15 mouse cellular contexts compared by ENCODE assay signal in genomic region chr1:43006524-43006923, GRCm38 (mm10). TPM values are rescaled to one million over a fixed set of nuclear protein-coding genes. Genes with fewer than 3 reads are reported as not detected.
DNase-seq lines count a peak whose midpoint lies in the region; ATAC-seq lines count a peak whose summit lies in the region.
"Had no signal": no experiment of that assay in that cellular context is flagged by ENCODE, and none has a peak within 500 bp of the region (broad histone marks: within the 10 kb centered on the region; RNA-seq: fewer than 3 reads in every experiment).

No protein-coding gene starts in this region.

- no peak for DNase-seq in heart, adult 8-10 months (ENCODE audit: low spot score)
- no peak for DNase-seq in forebrain, embryonic 14.5 days (ENCODE audit: low spot score)
- no peak for DNase-seq in hindbrain, embryonic 14.5 days (ENCODE audit: low spot score)
- no peak for DNase-seq in cerebellum, postnatal 10 days
- DNase-seq: cerebellum, adult 9-10 months; gastrocnemius, postnatal 14 days; kidney, adult 11 months; right cerebral cortex, postnatal 4 days; thymus, postnatal 25 days had no signal

- no peaks in the 10 kb centered on the region for H3K36me3 ChIP-seq in heart, embryonic 14.5 days (ENCODE audit: control insufficient read depth, insufficient read depth, low read length)
- H3K36me3 ChIP-seq in forebrain, embryonic 14.5 days (ENCODE audit: control insufficient read depth, insufficient read depth, low read length): no peaks in the 10 kb centered on the region
- H3K36me3 ChIP-seq in hindbrain, embryonic 14.5 days (replicated peaks; ENCODE audit: control insufficient read depth, insufficient read depth): no peaks in the 10 kb centered on the region
- H3K36me3 ChIP-seq in midbrain, embryonic 16.5 days (ENCODE audit: control insufficient read depth, insufficient read depth, low read length): no peaks in the 10 kb centered on the region
- H3K36me3 ChIP-seq in intestine, embryonic 16.5 days (ENCODE audit: control insufficient read depth, insufficient read depth, low read length): no peaks in the 10 kb centered on the region

- peak overlapping the region; percentile 65 for H3K4me2 ChIP-seq in heart, embryonic 14.5 days (ENCODE audit: low read length)
- H3K4me2 ChIP-seq in forebrain, embryonic 14.5 days (ENCODE audit: low read length): peak overlapping the region; percentile 45
- peak overlapping the region; percentile 40 for H3K4me2 ChIP-seq in hindbrain, embryonic 14.5 days (replicated peaks)
- peak overlapping the region; percentile 61 for H3K4me2 ChIP-seq in midbrain, embryonic 16.5 days (ENCODE audit: low read length)
- H3K4me2 ChIP-seq in intestine, embryonic 16.5 days (ENCODE audit: low read depth, low read length): no peak overlapping the region

- peak overlapping the region; percentile 57 to 76; a peak in 3 of 4 replicates for H3K27ac ChIP-seq in heart, embryonic 14.5 days (replicated peaks in 1 of 2; ENCODE audit: control insufficient read depth in 1 of 2, insufficient read depth in 1 of 2, low read depth in 2 of 2, low read length in 2 of 2)
- peak overlapping the region; percentile 72 for H3K27ac ChIP-seq in forebrain, embryonic 14.5 days (ENCODE audit: low read depth, low read length)
- H3K27ac ChIP-seq in hindbrain, embryonic 14.5 days: peak overlapping the region; percentile 70
- peak overlapping the region; percentile 77 for H3K27ac ChIP-seq in midbrain, embryonic 16.5 days (ENCODE audit: low read length)
- H3K27ac ChIP-seq in intestine, embryonic 16.5 days (ENCODE audit: low read length): no peak overlapping the region
- H3K27ac ChIP-seq: liver, embryonic 14.5 days had no signal

- H3K9ac ChIP-seq in heart, embryonic 14.5 days (ENCODE audit: low read length): peak overlapping the region; percentile 25; the same call in 1 of the 2 replicates
- 0 out of 2 replicates have a peak overlapping the region, but pooled peaks have one; percentile 29 for H3K9ac ChIP-seq in forebrain, embryonic 14.5 days (ENCODE audit: low read length)
- no peak overlapping the region; the same call in 1 of the 2 replicates for H3K9ac ChIP-seq in hindbrain, embryonic 14.5 days
- H3K9ac ChIP-seq in midbrain, embryonic 16.5 days (ENCODE audit: low read depth, low read length): peak overlapping the region; percentile 1; the same call in 1 of the 2 replicates
- H3K9ac ChIP-seq in intestine, embryonic 16.5 days (ENCODE audit: low read depth, low read length): no peak overlapping the region
- H3K9ac ChIP-seq: liver, embryonic 14.5 days had no signal

- H3K4me3 ChIP-seq in heart, embryonic 14.5 days (ENCODE audit: control insufficient read depth in 1 of 2, insufficient read depth in 1 of 2, low read depth in 1 of 2, low read length in 2 of 2): peak overlapping the region; percentile 27 to 32; a peak in 3 of 4 replicates
- peak overlapping the region; percentile 16; the same call in 1 of the 2 replicates for H3K4me3 ChIP-seq in forebrain, embryonic 14.5 days (ENCODE audit: low read depth, low read length)
- H3K4me3 ChIP-seq in hindbrain, embryonic 14.5 days (replicated peaks; ENCODE audit: low read length): peak overlapping the region; percentile 7; the same call in 1 of the 2 replicates
- peak overlapping the region; percentile 18; the same call in 1 of the 2 replicates for H3K4me3 ChIP-seq in midbrain, embryonic 16.5 days (ENCODE audit: low read depth, low read length)
- H3K4me3 ChIP-seq in intestine, embryonic 16.5 days (ENCODE audit: low read length): no peak overlapping the region

- H3K9me3 ChIP-seq in heart, embryonic 14.5 days (ENCODE audit: control insufficient read depth, low read length): no peaks in the 10 kb centered on the region
- no peaks in the 10 kb centered on the region for H3K9me3 ChIP-seq in forebrain, embryonic 14.5 days (replicated peaks; ENCODE audit: control insufficient read depth, low read length)
- H3K9me3 ChIP-seq in hindbrain, embryonic 14.5 days (ENCODE audit: control insufficient read depth, low read length): no peaks in the 10 kb centered on the region
- H3K9me3 ChIP-seq in midbrain, embryonic 16.5 days (replicated peaks; ENCODE audit: control insufficient read depth, low read length, poor library complexity, severe bottlenecking): no peaks in the 10 kb centered on the region
- no peaks in the 10 kb centered on the region for H3K9me3 ChIP-seq in intestine, embryonic 16.5 days (ENCODE audit: control insufficient read depth, low read length)

- no peak for ATAC-seq in heart, embryonic 14.5 days (ENCODE audit: insufficient number of reproducible peaks, insufficient read depth, low FRiP score, low read depth)
- peak; percentile 43 for ATAC-seq in forebrain, embryonic 14.5 days
- 0 out of 2 replicates have a peak, but pooled peaks have one; percentile 29 for ATAC-seq in hindbrain, embryonic 14.5 days (ENCODE audit: low FRiP score)
- ATAC-seq in midbrain, embryonic 16.5 days: peak; percentile 42
- no peak for ATAC-seq in intestine, embryonic 16.5 days
- ATAC-seq: CD4-positive, CD25-positive, alpha-beta regulatory T cell, adult 4 months had no signal

- 61% methylated on average over 4 of the region's 4 CpGs for WGBS in heart, embryonic 14.5 days
- WGBS in forebrain, embryonic 14.5 days: 56% methylated on average over 4 of the region's 4 CpGs
- 68% methylated on average over 4 of the region's 4 CpGs for WGBS in hindbrain, embryonic 14.5 days
- 57% methylated on average over 4 of the region's 4 CpGs for WGBS in midbrain, embryonic 16.5 days
- 79% methylated on average over 4 of the region's 4 CpGs for WGBS in intestine, embryonic 16.5 days

- peaks cover 6 to 11% of the 10 kb centered on the region in 2 experiments for H3K4me1 ChIP-seq in heart, embryonic 14.5 days (ENCODE audit: control insufficient read depth in 2 of 2, insufficient read depth in 2 of 2, low read length in 2 of 2)
- H3K4me1 ChIP-seq in forebrain, embryonic 14.5 days (ENCODE audit: control insufficient read depth, insufficient read depth, low read length): no peaks in the 10 kb centered on the region
- H3K4me1 ChIP-seq in hindbrain, embryonic 14.5 days (replicated peaks; ENCODE audit: control insufficient read depth, insufficient read depth, low read length): 0 out of 2 replicates have a peak, but pooled peaks cover 14% of the 10 kb centered on the region
- peaks cover 15% of the 10 kb centered on the region for H3K4me1 ChIP-seq in midbrain, embryonic 16.5 days (ENCODE audit: control insufficient read depth, insufficient read depth, low read length)
- no peaks in the 10 kb centered on the region for H3K4me1 ChIP-seq in intestine, embryonic 16.5 days (ENCODE audit: control insufficient read depth, insufficient read depth, low read length)

- no peaks in the 10 kb centered on the region for H3K27me3 ChIP-seq in heart, embryonic 14.5 days (ENCODE audit: control insufficient read depth, insufficient read depth, low read length)
- H3K27me3 ChIP-seq in forebrain, embryonic 14.5 days (replicated peaks; ENCODE audit: control insufficient read depth, insufficient read depth, low read length): no peaks in the 10 kb centered on the region
- no peaks in the 10 kb centered on the region for H3K27me3 ChIP-seq in hindbrain, embryonic 14.5 days (ENCODE audit: control insufficient read depth, insufficient read depth, low read length)
- no peaks in the 10 kb centered on the region for H3K27me3 ChIP-seq in midbrain, embryonic 16.5 days (ENCODE audit: control insufficient read depth, insufficient read depth, low read depth, low read length)
- H3K27me3 ChIP-seq in intestine, embryonic 16.5 days (replicated peaks; ENCODE audit: control insufficient read depth, insufficient read depth, low read length): no peaks in the 10 kb centered on the region

RNA-seq across cellular contexts. Expression of gene Gpr45, which starts 53.9 kb away (rescaled TPM):
- polyA plus RNA-seq in heart, embryonic 14.5 days (2014; fragmentation: Nextera tagmentation; extraction: Ambion mirVana): 2.0 and 2.1 TPM in 2 replicates
- total RNA-seq in heart, adult 8-10 months (2022): under 1 TPM; 0.12 to 0.60 (median 0.20) TPM
- polyA plus RNA-seq in forebrain, embryonic 14.5 days (2014; fragmentation: Nextera tagmentation; extraction: Ambion mirVana): 27.2 and 27.9 TPM in 2 replicates
- polyA plus RNA-seq in hindbrain, embryonic 14.5 days (2014; fragmentation: Nextera tagmentation; extraction: Ambion mirVana): 11.5 and 12.5 TPM in 2 replicates
- polyA plus RNA-seq in midbrain, embryonic 16.5 days (2015; fragmentation: Nextera tagmentation; extraction: Ambion mirVana): 15.0 and 16.6 TPM in 2 replicates
- polyA plus RNA-seq in intestine, embryonic 16.5 days (2015; fragmentation: Nextera tagmentation; extraction: Ambion mirVana): 3.6 TPM in 2 replicates
- total RNA-seq: monocyte, adult 5-6 weeks had no signal

Comparison
In these comparisons a context has a peak if more than half of its experiments do, and no peak if none do; other contexts are left out.
1. ATAC-seq: peak in forebrain, embryonic 14.5 days (single experiment), hindbrain, embryonic 14.5 days (single experiment) and midbrain, embryonic 16.5 days (single experiment); none in heart, embryonic 14.5 days (single experiment) and intestine, embryonic 16.5 days (single experiment).
2. H3K9ac ChIP-seq: peak in heart, embryonic 14.5 days (single experiment), forebrain, embryonic 14.5 days (single experiment) and midbrain, embryonic 16.5 days (single experiment); none in hindbrain, embryonic 14.5 days (single experiment) and intestine, embryonic 16.5 days (single experiment).